Mouse (Mus musculus) adrenal gland, postnatal 14 days (tissue): Measurements from ENCODE around the gene Neurl1a. TPM values are rescaled to one million over a fixed set of nuclear protein-coding genes. Genes with fewer than 3 reads are reported as not detected.

ENCODE experiments used
- DNase-seq: peaks from one replicate; pipeline ENCODE4 v3.0.0; 2021; ENCODE audit warnings: mixed read lengths
- total RNA-seq: library from RNA; stranded (reverse); gene quantifications from 2 replicates; pipeline ENCODE4 v1.2.3, GENCODE M21; 2021

Neurl1a gene
- total RNA-seq, 1 experiment from 2014 or later = 15.3 TPM

DNA sequence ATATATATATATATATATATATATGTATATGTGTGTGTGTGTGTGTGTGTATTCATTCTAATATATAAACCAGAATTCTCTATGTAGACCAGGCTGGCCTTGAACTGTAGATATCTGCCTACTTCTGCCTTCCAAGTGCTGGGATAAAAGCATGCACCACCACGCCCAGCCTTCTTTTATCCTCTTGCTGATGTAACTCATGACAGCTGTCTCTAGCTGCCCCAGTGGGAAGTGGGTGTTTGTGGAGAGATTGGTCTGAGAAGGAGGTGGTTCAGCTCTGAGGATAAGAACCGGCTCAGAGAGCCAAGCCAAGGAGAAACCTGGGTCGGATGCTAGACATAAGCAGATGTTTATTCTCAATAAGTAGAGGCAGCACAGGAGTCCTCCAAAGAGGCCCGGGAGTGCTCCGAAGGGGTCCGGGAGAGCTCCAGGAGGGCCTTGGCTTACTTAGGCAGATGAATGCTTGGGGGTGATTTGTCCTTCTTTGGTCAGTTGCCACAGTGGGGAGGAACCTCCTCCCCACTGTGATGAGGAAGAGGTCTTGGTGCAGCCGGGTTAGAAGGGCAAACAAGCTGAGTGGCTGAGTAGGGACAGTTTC lies 10.9 kb upstream of the Neurl1a start:
- no peak for DNase-seq

DNA sequence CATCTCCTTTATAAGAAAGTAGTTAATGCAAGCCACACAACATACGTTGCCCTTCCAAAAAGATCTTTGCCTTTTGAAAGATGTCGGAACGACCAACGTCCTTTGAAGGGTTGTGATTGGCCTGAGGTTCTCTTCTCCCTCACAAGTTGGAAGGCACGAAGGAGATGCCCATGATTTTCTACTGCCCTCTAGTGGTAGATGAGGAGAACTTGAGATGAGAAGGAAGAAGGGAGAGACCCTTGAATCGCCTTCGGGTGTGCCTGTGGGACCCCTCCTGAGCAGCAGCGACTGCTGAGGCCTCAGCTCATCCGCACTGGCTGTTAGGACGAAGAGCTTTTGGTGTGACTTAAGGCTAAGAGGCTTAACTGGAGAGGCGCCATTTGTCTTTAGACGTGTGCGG lies 10.4 kb upstream of the Neurl1a start:
- peak; percentile 43 for DNase-seq

DNA sequence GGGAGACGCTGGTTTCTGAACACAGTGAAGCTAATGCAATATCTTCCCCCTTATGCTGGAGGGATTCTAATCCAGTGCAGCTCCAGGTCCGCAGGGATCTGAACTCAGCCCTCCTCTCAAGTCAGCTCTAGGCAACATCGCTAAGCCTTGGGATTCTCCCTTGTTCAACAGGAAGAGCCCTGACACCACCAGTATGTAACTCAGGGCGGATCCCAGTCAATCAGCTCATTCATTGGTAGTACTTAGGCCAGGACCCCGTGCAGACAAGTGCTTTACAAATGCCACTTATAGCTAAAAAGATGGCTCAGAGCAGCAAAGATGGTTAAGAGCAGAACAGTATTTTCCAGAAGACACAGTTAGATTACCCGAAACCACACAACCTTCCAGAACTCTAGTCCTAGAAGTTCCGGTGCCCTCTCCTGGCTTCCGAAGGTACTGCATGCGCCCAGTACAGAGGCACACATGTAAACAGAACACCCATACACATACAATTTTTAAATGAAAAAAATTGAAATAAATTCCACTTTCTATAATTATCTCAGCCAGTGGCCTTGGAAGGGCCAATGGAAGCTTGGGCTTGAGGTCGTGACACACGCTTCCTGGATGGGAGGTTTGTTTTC lies 9.7 kb upstream of the Neurl1a start:
- DNase-seq = peak; percentile 91

DNA sequence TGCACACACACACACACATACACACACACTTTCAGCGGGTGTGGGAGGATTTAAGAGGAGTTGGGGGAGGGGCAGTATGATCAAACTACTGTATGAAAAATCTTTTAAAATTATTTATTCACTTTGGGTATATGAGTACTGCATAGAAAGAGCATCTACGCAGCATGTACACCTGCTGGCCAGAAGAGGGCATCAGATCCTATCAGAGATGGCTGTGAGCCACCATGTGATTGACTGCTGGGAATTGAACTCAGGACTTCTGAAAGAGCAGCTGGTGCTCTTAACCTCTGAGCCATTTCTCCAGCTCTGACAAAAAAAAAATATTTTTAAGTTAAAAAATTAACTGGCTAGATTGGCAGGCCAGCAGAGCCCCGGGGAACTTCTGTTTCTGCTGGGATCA lies 4.1 kb upstream of the Neurl1a start:
- peak; percentile 53 for DNase-seq

DNA sequence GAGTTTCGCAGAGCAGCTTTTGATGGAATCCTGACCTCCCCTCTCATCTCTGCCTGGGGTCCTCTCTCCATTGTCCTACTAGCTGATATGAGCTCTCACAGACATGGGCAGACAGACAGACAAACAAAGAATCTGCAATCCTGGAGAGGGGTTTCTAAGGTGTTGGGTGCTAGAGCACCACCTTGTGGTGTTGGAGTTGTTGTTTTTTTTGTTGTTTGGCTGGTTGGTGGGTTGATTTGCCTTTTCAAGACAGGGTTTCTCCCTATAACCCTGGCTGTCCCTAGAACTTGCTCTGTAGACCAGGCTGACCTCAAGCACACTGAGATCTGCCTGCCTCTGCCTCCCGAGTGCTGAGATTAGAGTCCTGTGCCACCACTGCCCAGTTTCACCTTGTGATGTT lies 3.1 kb upstream of the Neurl1a start:
- no peak for DNase-seq

DNA sequence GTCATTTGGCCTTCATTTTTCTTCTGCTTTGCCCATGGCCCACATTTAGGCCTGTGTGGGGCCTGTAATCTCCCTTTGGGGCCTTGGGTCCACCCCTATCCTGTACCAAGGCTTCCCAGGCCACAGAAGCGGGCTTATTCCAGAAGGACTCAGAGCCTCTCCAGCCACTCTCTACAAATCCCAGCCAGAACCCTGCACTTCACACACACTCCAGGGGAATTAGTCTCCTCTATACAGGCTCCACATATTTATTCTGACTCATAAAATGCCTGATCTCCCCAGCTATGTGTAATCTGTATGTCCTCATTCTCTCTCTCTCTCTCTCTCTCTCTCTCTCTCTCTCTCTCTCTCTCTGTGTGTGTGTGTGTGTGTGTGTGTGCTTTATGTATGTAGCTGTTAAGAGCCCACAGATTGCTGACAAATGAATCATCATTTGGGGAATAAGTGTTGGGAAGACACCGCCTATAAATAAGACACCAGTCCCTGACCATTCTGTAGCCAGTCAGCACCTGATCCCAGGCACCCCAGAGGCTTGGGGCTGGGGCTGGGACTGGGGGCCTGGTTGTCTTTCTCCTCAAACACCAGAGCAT lies 1.6 kb upstream of the Neurl1a start:
- DNase-seq = peak; percentile 19

DNA sequence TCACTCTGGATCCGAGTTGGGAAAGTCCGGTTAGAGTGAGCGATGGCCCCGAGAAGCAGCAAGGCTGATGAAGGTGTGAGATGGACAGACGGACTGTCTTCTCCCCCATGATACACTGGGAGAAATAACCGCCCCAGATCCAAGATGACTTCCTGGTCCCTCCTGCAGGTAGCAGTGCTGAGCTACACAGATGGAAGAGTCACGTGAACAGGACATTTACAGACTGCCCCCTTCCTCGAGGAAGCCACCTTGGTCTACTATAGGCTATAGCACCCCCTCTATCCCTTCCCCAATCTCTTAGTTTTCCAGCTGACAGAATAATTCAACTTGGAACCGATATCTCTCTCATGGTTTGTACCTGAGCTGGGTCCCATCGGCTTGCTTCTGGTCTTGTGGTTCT lies 619 bp upstream of the Neurl1a start:
- DNase-seq = peak; percentile 56

DNA sequence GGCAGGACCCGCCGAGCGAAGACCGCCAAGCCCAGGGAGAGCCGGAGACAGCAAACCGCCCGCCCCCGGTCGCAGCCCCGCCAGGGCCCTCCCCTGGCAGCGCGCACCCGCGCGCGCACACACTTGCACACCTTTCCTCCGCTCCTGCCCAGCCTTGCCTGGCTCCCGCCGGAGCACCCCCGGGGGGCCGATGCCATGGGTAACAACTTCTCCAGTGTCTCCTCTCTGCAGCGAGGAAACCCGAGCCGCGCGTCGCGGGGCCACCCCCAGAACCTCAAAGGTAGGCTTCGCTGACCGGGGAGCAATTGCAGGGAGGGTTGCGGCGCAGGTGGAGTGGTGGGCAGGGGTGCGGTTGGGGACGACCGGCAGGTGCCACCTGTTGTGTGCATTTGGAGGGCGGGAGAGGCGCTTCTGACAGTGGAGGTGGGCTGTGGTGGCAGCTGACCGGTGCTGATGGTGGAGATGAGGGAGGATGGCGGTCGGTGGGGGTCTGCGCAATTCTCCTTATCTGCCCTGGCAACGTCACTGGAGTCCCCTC lies 721 bp downstream of the Neurl1a start:
- DNase-seq = peak; percentile 57

DNA sequence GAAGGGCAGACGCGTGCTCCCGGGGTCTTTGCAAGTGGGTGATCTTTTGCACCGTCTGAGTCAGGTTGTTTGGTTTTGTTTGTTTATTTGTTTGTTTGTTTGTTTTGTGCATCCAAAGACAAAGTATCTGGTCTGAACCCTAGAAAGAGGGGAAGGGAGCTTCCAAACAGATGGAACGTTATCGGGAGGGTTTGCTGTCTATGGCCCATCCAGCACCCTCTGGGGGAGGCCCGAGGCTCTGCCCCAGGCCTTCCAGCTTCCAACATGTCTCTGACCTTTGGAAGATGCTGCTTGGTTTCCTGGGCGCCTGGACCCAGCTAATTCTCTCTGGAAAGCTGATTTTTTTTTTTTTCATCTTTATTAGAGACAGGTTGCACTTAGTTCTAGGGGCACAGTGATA lies 1.4 kb downstream of the Neurl1a start:
- DNase-seq = no peak

DNA sequence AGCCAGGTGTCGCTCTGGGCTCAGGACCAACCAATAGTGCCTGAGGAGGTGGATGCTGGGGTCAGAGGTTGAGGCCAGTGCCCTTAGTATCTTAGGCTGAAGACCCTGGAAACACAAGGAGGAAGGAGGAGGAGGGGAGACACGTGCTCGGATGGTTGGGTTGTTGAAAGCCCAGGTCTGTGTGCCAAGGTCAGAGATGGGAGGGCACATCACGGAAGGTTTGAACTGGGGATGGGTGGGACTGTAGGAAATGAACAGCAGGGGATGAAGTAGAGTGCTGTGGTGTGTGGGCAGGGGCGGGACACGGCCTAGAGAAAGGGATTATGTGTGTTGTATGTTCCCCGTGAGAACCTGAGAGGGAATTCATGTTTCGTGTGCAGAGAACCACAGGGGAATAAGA lies 5.6 kb downstream of the Neurl1a start:
- no peak for DNase-seq

DNA sequence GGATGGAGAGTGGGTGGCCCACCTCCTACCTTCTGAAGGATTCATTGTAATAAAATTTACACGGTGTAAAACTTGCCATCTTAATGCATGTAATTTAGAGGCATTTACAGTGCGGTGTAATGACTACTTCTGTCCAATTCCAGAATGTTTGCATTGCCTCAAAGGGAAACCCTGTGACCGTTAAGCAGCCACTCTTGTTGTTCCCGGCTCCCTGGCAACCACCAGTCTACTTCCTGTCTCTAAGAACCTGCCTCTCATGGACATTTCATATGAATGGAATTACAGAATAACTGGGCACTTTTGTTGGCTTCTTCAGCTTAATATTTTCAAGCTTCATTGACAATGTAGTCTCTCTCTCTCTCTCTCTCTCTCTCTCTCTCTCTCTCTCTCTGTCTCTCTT lies 6.1 kb downstream of the Neurl1a start:
- no peak for DNase-seq

DNA sequence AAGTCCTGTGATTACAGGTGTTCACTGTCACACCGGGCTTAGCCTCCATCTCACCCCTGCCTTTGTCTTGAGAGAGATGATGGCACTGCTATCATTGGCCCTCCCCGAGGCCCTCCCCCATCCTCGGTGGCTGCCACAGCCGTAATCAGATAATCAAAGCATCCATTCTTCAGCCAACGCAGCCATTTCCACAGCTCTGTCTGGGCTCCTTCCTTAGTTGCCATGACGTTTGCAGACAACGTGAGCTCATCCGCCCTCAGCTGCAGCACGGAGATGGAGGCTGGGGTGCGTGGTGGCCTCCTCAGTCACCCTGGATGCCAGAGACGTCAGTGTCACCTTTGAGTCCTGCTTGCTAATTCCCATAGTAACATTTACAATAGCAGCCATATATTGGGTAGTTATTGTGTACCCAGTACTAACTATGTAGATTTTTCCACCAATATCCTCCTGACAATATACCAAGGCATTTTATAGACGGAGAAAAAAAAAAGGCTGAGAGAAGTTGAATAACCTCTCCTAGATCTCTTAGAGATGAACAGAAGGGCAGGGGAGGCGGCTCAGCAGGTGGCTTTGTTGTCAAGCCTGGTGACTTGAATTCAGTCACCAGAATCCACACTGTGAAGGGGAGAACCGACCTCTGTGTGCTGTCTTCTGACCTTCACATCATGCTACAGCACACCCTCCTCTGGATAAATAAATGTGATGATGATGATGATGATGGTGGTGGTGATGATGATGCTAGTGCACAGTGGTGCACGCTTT lies 8.1 kb downstream of the Neurl1a start:
- DNase-seq = no peak

DNA sequence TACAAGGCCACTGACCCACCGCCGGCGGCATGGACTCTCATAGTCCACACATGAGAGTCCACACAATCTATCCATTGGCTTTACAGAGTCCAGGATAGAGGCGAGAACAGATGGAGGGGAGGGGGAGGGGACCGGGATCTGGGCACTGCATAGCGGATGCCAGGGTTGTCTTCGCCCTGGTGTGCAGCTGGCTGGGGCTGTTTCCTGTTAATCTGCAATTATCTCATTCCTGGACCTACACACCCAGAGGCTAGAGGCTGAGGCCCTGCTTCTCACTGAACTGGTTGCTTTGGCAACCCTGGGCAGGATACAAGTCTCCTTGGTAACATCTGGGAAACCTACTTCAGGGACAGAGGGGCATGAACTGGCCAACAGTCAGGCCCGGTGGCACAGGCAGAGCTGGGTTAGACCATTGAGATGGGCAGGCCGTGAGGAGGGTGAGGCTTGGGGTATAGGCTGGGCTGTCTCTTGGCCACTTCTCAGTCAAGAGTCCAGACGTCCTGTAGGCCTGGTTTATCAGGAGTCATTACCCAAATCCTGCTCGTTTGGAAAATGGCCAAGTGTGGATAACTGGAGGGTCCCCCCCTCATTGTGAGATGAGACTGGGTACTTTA lies 10.0 kb downstream of the Neurl1a start:
- peak; percentile 28 for DNase-seq

DNA sequence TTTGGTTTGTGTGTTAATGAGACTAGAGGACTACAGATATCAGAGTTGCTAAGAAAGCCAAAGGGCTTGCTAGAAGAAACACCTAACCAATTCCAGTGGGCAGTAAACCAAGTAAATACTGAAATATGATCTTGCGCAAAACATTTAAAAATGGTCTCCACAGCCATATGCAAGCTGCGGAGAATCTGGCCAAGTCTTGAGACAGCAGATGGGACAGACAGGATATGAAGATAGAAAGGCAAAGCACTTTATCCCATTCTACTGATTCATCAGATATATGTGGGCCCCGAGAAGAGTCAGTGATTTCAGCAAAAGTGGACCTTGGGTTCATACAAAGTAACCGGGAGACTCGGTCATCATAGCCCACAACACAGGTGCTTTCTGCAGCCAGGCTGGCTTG lies 13.5 kb downstream of the Neurl1a start:
- no peak for DNase-seq

DNA sequence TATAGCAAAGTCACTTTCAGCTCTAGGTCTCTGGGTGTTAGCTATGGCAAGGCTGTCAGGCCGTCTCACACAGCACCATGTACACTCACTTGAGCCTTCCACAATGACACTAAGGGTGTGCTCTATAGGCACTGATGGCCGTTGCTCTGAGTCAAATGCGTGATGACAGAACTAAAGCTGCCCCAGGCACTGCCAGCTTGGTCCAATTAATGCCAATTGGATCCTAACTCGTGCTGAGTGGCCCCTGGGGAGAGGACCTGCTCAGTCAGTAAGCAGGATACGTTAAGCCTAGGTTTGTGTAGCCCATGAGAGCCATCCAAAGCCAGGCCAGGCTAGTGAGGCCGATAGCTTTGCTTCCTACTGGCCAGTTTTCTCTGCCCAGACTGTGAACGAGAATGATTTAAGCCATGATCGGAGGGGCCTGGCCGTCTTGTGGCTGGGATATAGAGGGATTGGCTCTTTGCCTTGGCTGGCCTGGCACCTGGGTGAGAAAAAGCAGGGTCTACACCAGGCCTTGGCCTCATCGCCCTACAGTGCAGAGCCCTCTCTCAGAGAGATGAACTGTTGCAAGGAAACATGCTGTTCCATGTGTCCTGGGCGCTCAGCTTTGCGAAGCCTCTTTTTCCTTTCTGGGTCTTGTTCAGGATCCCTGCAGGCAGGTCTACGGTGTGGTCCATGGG lies 20.2 kb downstream of the Neurl1a start:
- no peak for DNase-seq

DNA sequence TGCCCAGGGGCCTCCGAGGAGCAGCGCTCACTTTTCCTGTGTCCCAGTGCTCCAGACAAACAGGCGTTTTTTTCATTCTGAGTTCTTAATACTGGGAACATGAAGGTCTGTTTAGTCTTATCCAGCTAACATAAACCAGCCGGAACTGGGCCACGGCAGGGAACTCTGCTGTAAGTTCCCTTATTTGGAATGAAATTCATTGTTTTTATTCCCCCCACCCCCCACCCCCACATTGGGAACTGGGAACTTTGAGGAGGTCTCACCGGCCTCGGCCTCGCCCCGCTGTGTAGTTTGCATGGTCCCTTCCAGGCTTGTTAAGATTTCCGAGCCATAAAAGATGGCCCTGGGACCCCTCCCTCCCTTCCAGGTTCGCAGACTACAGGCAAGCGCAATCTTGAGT lies 23.4 kb downstream of the Neurl1a start:
- DNase-seq = no peak

DNA sequence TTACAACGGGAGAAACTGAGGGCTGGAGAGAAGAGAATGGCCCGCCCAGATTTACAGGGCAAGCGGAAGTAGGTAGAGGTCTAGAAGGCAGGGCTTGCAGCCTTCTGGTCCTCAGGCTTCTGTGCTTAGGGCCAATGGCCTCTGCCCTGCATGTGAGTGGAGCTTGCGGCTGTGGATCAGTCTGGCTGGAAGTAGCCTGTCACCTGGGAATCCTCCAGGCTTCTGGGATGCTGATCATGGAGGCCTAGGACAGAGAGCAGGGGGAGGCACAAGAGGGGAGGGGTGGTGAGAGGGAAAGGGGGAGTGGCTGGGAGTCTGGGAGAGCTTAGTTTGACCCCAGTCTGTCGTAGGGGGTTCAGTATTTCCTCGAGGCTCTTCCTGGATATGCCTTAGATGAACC lies 23.8 kb downstream of the Neurl1a start:
- no peak for DNase-seq

DNA sequence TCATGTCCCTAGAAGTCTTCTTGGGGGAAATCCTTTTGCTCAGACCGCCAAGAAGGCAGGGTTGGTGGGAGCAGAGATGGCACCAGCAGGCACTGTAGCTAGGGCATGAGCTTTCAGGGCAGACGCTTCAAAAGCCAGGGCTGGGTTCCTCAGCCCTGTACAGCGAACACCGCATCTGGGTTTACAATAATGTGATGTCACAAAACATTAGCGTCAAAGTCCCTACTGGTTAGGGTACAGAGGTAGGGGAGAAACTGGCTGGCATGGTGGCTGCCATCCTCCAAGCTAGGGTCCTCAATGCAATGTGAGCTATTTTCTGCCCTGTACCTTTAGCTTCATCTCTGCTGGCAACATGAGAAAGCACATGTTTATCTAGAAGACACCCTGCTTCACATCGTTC lies 24.4 kb downstream of the Neurl1a start:
- no peak for DNase-seq

DNA sequence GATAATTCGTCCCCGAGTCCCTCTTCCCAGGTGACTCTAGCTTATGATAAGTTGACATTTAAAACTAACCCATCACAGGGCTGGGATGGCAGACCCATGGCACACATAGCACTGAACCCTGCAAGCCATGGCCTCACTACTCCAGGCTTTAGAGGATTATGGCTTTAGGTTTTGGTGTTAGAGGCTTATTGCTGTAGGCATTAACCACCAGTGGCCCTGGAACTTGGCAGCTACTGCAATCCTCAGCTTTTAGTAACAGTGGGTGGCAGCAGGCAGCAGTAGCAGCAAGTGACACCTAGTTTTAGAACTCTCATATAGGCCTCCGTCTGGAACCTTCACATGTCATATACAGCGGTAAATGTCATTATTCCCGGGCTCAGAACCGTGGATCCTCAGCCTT lies 26.0 kb downstream of the Neurl1a start:
- DNase-seq = no peak

DNA sequence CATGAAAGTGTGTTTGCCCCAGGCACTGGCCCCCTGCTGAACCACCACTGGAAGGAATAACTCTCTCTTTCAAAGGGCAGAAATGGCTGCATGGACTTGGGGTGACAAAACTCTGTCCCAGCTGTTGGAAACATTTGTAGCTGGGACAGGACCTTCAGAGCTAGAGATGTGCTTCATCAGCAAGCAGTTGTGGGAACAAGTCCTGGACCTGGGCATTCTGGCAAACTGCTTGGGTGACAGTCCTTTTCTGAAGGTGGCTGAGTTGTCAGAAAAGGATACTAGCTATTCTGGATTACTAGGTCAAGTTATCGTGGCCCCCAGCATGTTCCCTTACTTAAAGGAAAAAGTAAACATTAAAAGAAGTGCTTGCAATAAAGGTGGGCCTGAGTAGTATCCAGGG lies 27.5 kb downstream of the Neurl1a start:
- no peak for DNase-seq

DNA sequence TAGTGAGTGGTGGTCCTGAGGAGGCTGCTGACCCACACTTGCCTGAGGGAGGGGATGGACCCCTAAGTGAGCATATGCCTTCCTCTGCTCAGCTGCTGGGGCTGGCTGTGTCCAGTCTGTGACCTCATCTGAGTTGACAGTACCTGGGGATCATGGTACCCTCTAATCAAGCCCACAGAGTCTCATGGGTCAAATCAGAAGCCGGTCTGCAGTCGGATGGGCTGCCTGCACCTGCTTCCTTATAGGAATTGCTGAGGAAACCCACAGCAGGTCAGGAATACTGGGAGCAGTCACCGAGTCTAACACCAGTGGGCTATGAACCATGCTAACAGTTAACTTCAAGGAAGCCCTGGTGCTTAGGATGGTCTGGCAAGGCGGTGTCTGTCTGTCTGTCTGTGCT lies 31.8 kb downstream of the Neurl1a start:
- DNase-seq = no peak
